Mouse (Mus musculus): ENCODE results near the gene Pga5. TPM values are rescaled to one million over a fixed set of nuclear protein-coding genes. Genes with fewer than 3 reads are reported as not detected.

Gene Pga5
- total RNA-seq, 2 experiments from 2014 or later = not detected

DNA sequence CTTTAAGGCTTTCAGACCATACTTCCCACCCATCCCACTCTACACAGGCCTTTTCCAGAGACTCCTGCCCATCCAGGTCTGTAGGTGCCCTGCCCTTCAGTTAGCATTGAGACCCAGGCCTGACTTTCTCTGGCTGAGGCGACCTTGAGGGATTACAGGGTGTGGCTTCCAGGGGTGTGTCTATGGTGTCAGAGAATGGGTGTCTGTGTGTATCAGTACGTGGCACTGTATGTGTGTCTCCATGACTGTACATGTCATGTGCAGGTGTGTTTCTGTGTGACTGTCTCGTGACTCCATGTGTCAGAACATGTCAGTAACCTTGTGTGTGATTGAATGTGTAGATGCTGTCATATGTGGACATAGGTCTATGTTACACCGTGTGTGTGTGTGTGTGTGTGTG is 6.6 kb downstream of the Pga5 start:
- no peak for DNase-seq (ENCODE audit: low spot score in 2 of 2)

GRCm38 (mm10) chr19:10665499-10665898 is 12.4 kb downstream of the Pga5 start:
- peak; percentile 78 to 82 for DNase-seq (ENCODE audit: low spot score in 2 of 2)

DNA sequence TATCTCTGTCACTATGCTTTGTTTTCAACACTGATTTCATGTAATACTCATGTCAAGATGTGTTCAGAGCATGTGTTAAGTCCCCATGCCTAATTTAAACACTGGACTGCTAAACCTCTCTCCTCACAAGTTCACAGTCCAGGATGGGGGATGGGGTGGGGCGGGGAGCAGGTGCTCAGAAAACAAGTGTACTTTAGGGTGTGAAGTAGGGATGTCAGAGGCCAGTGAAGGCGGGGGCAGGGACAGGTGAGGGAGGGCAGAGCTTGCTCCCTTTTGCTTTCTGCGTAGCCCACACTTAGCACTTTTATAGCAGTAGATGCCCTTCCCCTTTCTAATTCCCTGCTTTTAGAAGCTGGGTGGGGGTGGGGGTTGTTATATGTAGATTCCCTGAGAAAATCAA is 12.8 kb downstream of the Pga5 start:
- DNase-seq (ENCODE audit: low spot score in 2 of 2) = no peak

DNA sequence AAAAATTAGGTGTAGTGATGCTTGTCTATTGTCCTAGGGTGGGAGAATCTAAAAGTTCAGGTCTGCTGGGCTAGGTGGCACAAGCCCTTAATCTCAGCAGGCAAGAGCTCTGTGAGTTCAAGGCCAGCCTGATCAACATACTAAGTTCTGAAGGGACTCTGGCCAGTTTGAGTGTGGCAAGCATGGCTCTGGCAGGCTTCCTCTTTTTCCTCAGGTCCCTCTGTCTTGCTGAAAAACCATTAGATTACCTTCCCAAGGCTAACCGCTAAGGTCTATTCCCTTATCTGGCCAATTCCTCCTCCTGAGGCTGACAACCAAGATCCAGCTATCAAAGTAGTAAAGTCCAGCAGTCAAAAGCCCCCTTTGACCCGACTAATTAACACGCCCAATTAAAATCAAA is 15.2 kb downstream of the Pga5 start:
- DNase-seq (ENCODE audit: low spot score in 2 of 2) = no peak

- DNase-seq (ENCODE audit: low spot score in 2 of 2) = no peak
These were observed 16.0 kb downstream of the Pga5 start for GRCm38 (mm10) chr19:10661919-10662318.

DNA sequence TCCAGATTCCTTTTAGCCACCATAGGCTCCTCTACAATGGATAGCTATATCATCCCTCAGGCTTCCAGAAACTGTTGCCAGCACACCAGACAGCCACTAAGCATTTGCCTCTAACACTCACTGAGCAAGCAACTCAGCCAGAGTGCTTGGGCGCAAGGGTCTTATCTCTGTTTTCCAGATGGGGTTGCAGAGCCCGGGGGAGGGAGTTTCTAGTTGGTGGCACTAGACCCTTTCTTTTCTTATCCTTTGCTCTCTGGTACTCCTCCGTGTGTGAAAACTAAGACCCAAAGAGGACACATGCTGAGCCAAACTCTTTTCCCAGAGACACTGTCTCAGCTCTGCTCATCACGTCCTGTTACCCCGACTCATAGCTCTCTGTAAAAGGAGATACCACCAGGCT is 16.5 kb downstream of the Pga5 start:
- DNase-seq (ENCODE audit: low spot score in 2 of 2) = no peak

- DNase-seq (ENCODE audit: low spot score in 2 of 2) = no peak
These were observed 19.5 kb downstream of the Pga5 start for GRCm38 (mm10) chr19:10658406-10658805.

DNA sequence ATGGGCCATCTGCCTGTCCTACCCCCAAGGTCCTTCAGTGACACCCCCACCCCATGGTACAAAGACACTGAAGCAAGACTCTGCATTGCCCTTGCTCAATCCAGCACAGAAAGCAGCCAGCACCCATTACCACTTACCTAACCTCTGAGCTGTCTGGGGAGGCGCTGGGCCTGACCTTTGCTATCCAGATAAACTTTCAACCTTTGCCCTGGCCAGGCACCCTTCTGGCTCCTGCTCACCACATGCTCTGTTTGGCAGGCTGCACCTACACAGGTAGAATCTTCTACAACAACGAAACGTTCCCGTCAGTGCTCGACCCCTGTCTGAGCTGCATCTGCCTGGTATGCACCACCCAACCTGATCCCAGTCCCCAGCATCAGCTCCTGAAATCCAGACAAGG is 20.1 kb downstream of the Pga5 start:
- no peak for DNase-seq (ENCODE audit: low spot score in 2 of 2)

DNA sequence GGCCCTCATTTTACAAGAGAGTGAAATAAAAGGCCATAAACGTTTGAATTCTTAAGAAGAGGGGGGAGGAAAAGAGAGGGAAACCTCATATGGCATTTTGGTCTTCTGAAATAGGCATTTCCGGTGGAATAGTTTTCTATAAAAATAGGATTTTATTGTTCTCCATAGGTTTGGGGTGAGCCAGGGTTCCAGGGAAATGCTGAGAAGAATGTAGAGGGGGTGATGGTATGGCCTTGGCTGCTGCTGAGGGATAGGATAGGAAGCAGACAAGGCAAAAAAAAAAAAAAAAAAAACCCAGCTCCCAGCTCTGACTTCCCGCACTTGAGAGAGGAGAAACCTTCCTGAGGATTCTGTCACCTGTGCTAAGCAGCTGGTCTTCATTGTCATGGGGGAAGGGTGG is 21.8 kb downstream of the Pga5 start:
- DNase-seq (ENCODE audit: low spot score in 2 of 2) = no peak

DNA sequence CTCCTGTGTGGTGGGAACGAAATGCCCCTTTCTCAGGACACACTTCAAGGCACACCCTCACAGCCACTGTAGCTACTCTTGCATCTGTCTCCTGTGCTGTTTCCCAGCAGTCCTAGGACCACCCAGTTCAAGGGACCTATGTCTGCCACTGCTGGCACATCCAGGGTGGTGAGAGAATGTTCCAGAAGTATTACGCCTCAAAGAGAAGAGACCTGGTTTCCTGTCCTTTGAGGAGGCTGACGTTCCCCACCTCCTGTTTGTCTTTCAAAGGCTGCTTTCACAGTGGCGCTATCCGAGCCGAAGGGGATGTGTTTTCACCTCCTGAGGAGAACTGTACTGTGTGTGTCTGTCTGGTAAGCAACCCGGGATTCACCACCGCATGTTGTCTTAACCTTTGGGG is 29.7 kb downstream of the Pga5 start:
- no peak for DNase-seq (ENCODE audit: low spot score in 2 of 2)

DNA sequence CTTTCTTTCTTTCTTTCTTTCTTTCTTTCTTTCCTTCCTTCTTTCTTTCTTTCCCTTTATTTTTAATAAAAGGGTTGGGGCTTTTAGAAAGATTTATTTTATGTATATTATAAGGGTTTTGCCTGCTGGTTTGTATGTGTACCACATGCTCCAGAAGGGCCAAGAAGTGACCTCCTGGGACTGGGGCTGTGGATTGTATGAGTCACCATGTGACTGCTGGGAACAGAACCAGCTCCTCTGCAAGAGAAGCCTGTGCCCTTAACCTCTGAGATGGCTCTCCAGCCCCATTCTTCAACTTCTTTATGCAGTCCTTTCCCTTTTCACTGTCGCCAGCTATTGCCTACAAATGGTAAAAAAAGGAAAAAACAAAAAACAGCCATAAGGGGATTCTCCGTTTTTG is 32.3 kb downstream of the Pga5 start:
- DNase-seq (ENCODE audit: low spot score in 2 of 2) = no peak

DNA sequence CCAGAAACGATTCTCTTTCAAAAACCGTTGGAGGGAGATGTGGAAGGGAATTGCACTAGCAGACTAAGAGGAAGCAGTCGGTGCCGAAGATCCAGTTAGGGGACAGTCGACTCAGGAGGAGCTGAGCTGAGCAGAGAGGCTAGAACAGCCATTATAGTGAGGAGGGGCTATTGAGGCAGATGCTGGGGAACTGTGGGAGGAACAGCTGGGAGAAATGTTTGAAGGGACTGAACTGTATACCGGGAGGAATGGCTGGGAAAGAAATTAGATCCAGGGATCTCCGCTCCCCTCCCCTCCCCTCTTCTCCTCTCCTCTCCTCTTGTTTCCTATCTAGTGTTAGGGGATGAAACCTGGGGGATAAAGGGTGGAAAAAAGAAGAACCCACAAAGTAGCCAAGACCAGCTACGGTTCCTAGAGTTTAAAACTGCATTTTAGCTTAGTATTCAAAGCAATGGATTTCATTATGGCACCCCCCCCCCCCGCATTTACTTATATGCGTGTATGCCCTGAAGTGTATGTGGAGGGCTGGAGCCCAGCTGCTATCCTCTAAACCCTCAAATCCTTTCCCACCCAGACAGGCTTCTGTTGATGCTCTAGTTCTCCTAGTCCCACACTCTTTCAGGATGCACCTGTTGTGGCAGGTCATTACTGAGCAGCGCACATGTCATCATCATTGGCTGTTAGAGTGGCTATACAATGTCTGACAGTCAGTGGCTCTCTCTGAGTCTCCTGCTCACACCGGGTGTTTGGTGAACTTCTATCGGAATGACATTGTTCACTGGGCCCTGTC is 37.1 kb downstream of the Pga5 start:
- no peak for DNase-seq (ENCODE audit: low spot score in 2 of 2)

GRCm38 (mm10) chr19:10640080-10640479 is 37.8 kb downstream of the Pga5 start:
- no peak for DNase-seq (ENCODE audit: low spot score in 2 of 2)

GRCm38 (mm10) chr19:10637840-10638239 is 40.0 kb downstream of the Pga5 start:
- DNase-seq (ENCODE audit: low spot score in 2 of 2) = no peak

DNA sequence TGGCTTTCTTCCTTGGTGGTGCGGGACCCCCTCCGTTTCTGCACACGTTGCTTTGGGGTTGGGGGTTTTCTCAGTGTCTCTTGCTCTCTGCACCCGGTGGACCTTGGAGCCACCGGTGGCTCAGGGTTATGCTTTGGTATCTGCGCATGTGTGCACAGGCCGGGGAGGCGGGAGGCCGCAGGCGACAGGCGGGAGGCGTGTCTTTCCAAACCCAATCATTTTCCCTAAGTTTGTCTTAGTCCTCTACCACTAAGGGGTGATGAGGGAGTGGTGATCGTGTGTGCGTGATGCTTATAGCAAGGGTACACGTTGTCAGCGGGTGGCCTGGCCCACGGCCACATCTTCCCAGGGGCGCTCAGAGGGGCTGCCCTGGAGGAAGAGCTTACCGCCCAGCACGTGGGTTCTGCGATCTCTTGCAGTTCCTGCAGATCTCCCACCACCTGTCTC is 43.0 kb downstream of the Pga5 start:
- DNase-seq (ENCODE audit: low spot score in 2 of 2) = peak; percentile 48 to 70

- peak; percentile 42 to 56 for DNase-seq (ENCODE audit: low spot score in 2 of 2)
These were observed 43.6 kb downstream of the Pga5 start, which contains the start of gene Vwce for GRCm38 (mm10) chr19:10634106-10634871. Gene Vwce (plus strand): TSS chr19:10634213.

Other genes starting within 250 kb of the Pga5 start
- 10 to 100 TPM; 27.4 to 28.0 TPM for gene Lrrc10b, start 220.6 kb downstream of the Pga5 start, total RNA-seq (2021)
- gene Ppp1r32, start 195.1 kb downstream of the Pga5 start, total RNA-seq (2021) = 1 to 10 TPM; 1.9 to 4.7 TPM
- gene Cpsf7, start 152.8 kb downstream of the Pga5 start, total RNA-seq (2021) = 10 to 100 TPM; 71.6 to 74.3 TPM
- gene Sdhaf2, start 151.9 kb downstream of the Pga5 start, total RNA-seq (2021) = 10 to 100 TPM; 52.6 to 53.3 TPM
- 10 to 100 TPM; 12.3 to 13.0 TPM for gene Tmem216, start 121.8 kb downstream of the Pga5 start, total RNA-seq (2021)
- 10 to 100 TPM; 13.6 to 17.3 TPM for gene Cyb561a3, start 100.9 kb downstream of the Pga5 start, total RNA-seq (2021)
- 10 to 100 TPM; 11.7 to 15.3 TPM for gene Tmem138, start 100.7 kb downstream of the Pga5 start, total RNA-seq (2021)
- gene Ddb1, start 72.7 kb downstream of the Pga5 start, total RNA-seq (2021) = 100 to 1,000 TPM; 196 to 215 TPM
- gene Tkfc, start 72.4 kb downstream of the Pga5 start, total RNA-seq (2021) = 10 to 100 TPM; 27.7 to 28.6 TPM
- gene Vwce, start 43.9 kb downstream of the Pga5 start, total RNA-seq (2021) = 1 to 10 TPM; 1.0 to 2.3 TPM
- 10 to 100 TPM; 24.6 to 26.9 TPM for gene Vps37c, start 10.7 kb upstream of the Pga5 start, total RNA-seq (2021)
- under 1 TPM; 0.29 to 0.32 TPM for gene Cd5, start 60.9 kb upstream of the Pga5 start, total RNA-seq (2021)
- gene Cd6, start 152.0 kb upstream of the Pga5 start, total RNA-seq (2021) = not detected
- 1 to 10 TPM; 1.1 to 1.5 TPM for gene Slc15a3, start 161.7 kb upstream of the Pga5 start, total RNA-seq (2021)
- gene Tmem132a, start 191.9 kb upstream of the Pga5 start, total RNA-seq (2021) = 100 to 1,000 TPM; 250 to 259 TPM
- 10 to 100 TPM; 36.4 to 37.3 TPM for gene Tmem109, start 203.9 kb upstream of the Pga5 start, total RNA-seq (2021)
- 100 to 1,000 TPM; 191 to 208 TPM for gene Prpf19, start 217.2 kb upstream of the Pga5 start, total RNA-seq (2021)
- not detected for gene Zp1, start 242.6 kb upstream of the Pga5 start, total RNA-seq (2021)

Data from layer of hippocampus, postnatal 10 days (tissue).